Mouse (Mus musculus): ENCODE measurements at regions not wholly inside any gene's neighbourhood (a gene's known extent, or its start where the extent isn't known, plus 50 kb on each side); places are given as distances from the start of the nearest gene placed in this dataset.

GRCm38 (mm10) chr5:50128972-50129371 is 70.2 kb upstream of the Adgra3 start:
- intact Hi-C loops (cut with DNase I), result no loop called here
- DNase-seq (ENCODE audit: low spot score in 2 of 2), result no peak

- intact Hi-C loops (cut with DNase I), result no loop called here
- DNase-seq (ENCODE audit: low spot score in 2 of 2), result no peak
Observed at GRCm38 (mm10) chr5:50126594-50126993, 67.8 kb upstream of the Adgra3 start.

GRCm38 (mm10) chr5:50126177-50126576 is 67.4 kb upstream of the Adgra3 start:
- intact Hi-C loops (cut with DNase I), result no loop called here

GRCm38 (mm10) chr5:50125676-50126075 is 66.9 kb upstream of the Adgra3 start:
- no peak for DNase-seq (ENCODE audit: low spot score in 2 of 2)
- intact Hi-C loops (cut with DNase I), result no loop called here

More at GRCm38 (mm10) chr5:50126177-50126576, 67.4 kb upstream of the Adgra3 start:
- no peak for DNase-seq (ENCODE audit: low spot score in 2 of 2)

- intact Hi-C loops (cut with DNase I), result no loop called here
- no peak for DNase-seq (ENCODE audit: low spot score in 2 of 2)
Observed at GRCm38 (mm10) chr5:50122829-50123241, 64.0 kb upstream of the Adgra3 start.

GRCm38 (mm10) chr5:50119860-50120259 is 61.1 kb upstream of the Adgra3 start:
- intact Hi-C loops (cut with DNase I), result no loop called here
- DNase-seq (ENCODE audit: low spot score in 2 of 2), result no peak

Small RNA genes in the stretch of these regions (microRNA-seq; reads per million reads assigned to microRNA genes)
- 0 to 0.34 reads per million in 2 experiments for gene Mir8117

Measured in left cerebral cortex, postnatal 25 days (tissue).